Mouse (Mus musculus): ENCODE data around the gene Comp. TPM values are rescaled to one million over a fixed set of nuclear protein-coding genes. Genes with fewer than 3 reads are reported as not detected.

Gene Comp
- total and polyA plus RNA-seq, 3 experiments, result 5.1 to 11.5 (median 5.4) TPM

- TF ChIP-seq POLR2A (IDR thresholded peaks at IDR 0.05; ENCODE audit: insufficient read depth, low read depth, low read length), result no peak
- peak; percentile 36 for TF ChIP-seq CTCF (IDR thresholded peaks at IDR 0.05)
- Histone ChIP-seq H3K79me2 (replicated peaks; ENCODE audit: control insufficient read depth, insufficient read depth, low read length) (no peaks in the 10 kb centered on the region), H3K36me3 (ENCODE audit: control insufficient read depth, insufficient read depth, low read length) (no peaks in the 10 kb centered on the region), H3K4me1 (ENCODE audit: control insufficient read depth, insufficient read depth, low read length) (no peaks in the 10 kb centered on the region), H3K4me3 (no peak overlapping the region), H3K27ac (no peak overlapping the region), H3K9ac (ENCODE audit: low read depth, low read length) (no peak overlapping the region), H3K27me3 (ENCODE audit: control insufficient read depth, insufficient read depth, low read length) (no peaks in the 10 kb centered on the region)
- 62% methylated on average over 53 of the region's 53 CpGs for WGBS
- no peak for DNase-seq
- intact Hi-C loops (cut with DNase I), result no loop called here
Observed at GRCm38 (mm10) chr8:70330741-70331364, 42.5 kb upstream of the Comp start.

- no peaks in the 10 kb centered on the region for H3K36me3 ChIP-seq (ENCODE audit: control insufficient read depth, insufficient read depth, low read length)
Observed at GRCm38 (mm10) chr8:70331526-70331925, 41.8 kb upstream of the Comp start.

GRCm38 (mm10) chr8:70332070-70332877 is 41.1 kb upstream of the Comp start:
- Histone ChIP-seq H3K27me3 (ENCODE audit: control insufficient read depth, insufficient read depth, low read length) (no peaks in the 10 kb centered on the region), H3K4me3 (no peak overlapping the region), H3K79me2 (replicated peaks; ENCODE audit: control insufficient read depth, insufficient read depth, low read length) (no peaks in the 10 kb centered on the region), H3K27ac (no peak overlapping the region), H3K36me3 (ENCODE audit: control insufficient read depth, insufficient read depth, low read length) (no peaks in the 10 kb centered on the region), H3K9ac (ENCODE audit: low read depth, low read length) (no peak overlapping the region), H3K4me1 (ENCODE audit: control insufficient read depth, insufficient read depth, low read length) (no peaks in the 10 kb centered on the region)
- intact Hi-C loops (cut with DNase I), result no loop called here
- 52% methylated on average over 41 of the region's 41 CpGs for WGBS
- peak; percentile 55 to 75 for DNase-seq
- TF ChIP-seq CTCF (IDR thresholded peaks at IDR 0.05) (peak; percentile 89), EP300 (IDR thresholded peaks at IDR 0.05; ENCODE audit: insufficient read depth, low read depth, low read length) (no peak)

More at GRCm38 (mm10) chr8:70331526-70331925, 41.8 kb upstream of the Comp start:
- Histone ChIP-seq H3K4me3 (no peak overlapping the region), H3K79me2 (replicated peaks; ENCODE audit: control insufficient read depth, insufficient read depth, low read length) (no peaks in the 10 kb centered on the region), H3K27ac (no peak overlapping the region), H3K27me3 (ENCODE audit: control insufficient read depth, insufficient read depth, low read length) (no peaks in the 10 kb centered on the region), H3K4me1 (ENCODE audit: control insufficient read depth, insufficient read depth, low read length) (no peaks in the 10 kb centered on the region), H3K9ac (ENCODE audit: low read depth, low read length) (no peak overlapping the region)
- intact Hi-C loops (cut with DNase I), result no loop called here
- DNase-seq, result no peak
- WGBS, result 94% methylated on average over 19 of the region's 19 CpGs
- TF ChIP-seq POLR2A (IDR thresholded peaks at IDR 0.05; ENCODE audit: insufficient read depth, low read depth, low read length), result no peak
- no peak for TF ChIP-seq EP300 (IDR thresholded peaks at IDR 0.05; ENCODE audit: insufficient read depth, low read depth, low read length)
- TF ChIP-seq CTCF (IDR thresholded peaks at IDR 0.05), result no peak

DNA sequence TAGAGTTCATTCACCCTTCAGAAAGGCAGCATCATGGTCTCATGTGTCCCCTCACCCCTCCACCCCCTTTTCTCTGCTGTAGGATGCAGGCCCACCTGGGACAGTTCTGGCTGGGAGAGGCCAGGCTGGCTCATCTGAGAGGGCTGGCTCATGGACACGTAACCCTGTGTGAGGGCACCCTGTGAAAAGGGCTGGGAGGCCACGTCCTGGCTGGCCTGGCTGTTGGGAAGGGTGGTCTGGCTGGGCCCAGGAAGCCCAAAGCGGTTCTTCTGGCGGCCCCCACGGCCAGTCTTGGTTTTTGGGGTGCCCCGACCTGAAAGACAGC is 40.5 kb upstream of the Comp start:
- no peaks in the 10 kb centered on the region for H3K27me3 ChIP-seq (ENCODE audit: control insufficient read depth, insufficient read depth, low read length)
- H3K36me3 ChIP-seq (ENCODE audit: control insufficient read depth, insufficient read depth, low read length), result no peaks in the 10 kb centered on the region
- H3K9ac ChIP-seq (ENCODE audit: low read depth, low read length), result no peak overlapping the region
- 94% methylated on average over 6 of the region's 6 CpGs for WGBS
- no peak overlapping the region for H3K27ac ChIP-seq
- no peak overlapping the region for H3K4me3 ChIP-seq
- no peak for DNase-seq
- TF ChIP-seq CTCF (IDR thresholded peaks at IDR 0.05), result no peak
- no peak for TF ChIP-seq POLR2A (IDR thresholded peaks at IDR 0.05; ENCODE audit: insufficient read depth, low read depth, low read length)
- TF ChIP-seq EP300 (IDR thresholded peaks at IDR 0.05; ENCODE audit: insufficient read depth, low read depth, low read length), result no peak
- H3K79me2 ChIP-seq (replicated peaks; ENCODE audit: control insufficient read depth, insufficient read depth, low read length), result no peaks in the 10 kb centered on the region
- no peaks in the 10 kb centered on the region for H3K4me1 ChIP-seq (ENCODE audit: control insufficient read depth, insufficient read depth, low read length)
- intact Hi-C loops (cut with DNase I), result no loop called here

DNA sequence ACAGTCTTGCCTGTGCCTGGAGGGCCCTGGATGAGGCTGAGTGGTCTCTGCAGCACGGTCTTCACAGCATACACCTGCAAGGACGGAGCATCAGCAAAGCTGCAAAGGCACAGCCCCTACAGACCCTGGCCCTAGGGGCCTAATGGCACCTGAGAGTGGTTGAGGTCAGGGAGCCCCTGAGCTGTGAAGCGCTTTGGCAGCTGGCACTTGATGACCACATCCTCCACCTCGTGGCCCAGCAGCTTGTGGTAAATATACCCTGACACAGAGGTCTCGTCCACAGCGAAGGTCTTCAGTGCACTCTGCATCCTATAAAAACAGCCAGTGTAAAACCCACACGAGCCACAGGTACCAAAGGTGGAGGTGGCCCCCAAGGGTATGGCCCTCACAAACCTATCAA is 34.4 kb upstream of the Comp start:
- no peak for TF ChIP-seq EP300 (IDR thresholded peaks at IDR 0.05; ENCODE audit: insufficient read depth, low read depth, low read length)
- TF ChIP-seq CTCF (IDR thresholded peaks at IDR 0.05), result no peak
- no peak for TF ChIP-seq POLR2A (IDR thresholded peaks at IDR 0.05; ENCODE audit: insufficient read depth, low read depth, low read length)
- no peaks in the 10 kb centered on the region for H3K4me1 ChIP-seq (ENCODE audit: control insufficient read depth, insufficient read depth, low read length)
- H3K4me3 ChIP-seq, result no peak overlapping the region
- 84% methylated on average over 7 of the region's 7 CpGs for WGBS
- no peaks in the 10 kb centered on the region for H3K27me3 ChIP-seq (ENCODE audit: control insufficient read depth, insufficient read depth, low read length)
- no peak overlapping the region for H3K9ac ChIP-seq (ENCODE audit: low read depth, low read length)
- H3K79me2 ChIP-seq (replicated peaks; ENCODE audit: control insufficient read depth, insufficient read depth, low read length), result peaks cover 6% of the 10 kb centered on the region
- no peak for DNase-seq
- no peak overlapping the region for H3K27ac ChIP-seq
- intact Hi-C loops (cut with DNase I), result no loop called here
- H3K36me3 ChIP-seq (ENCODE audit: control insufficient read depth, insufficient read depth, low read length), result no peaks in the 10 kb centered on the region; the same call in 1 of the 2 replicates

DNA sequence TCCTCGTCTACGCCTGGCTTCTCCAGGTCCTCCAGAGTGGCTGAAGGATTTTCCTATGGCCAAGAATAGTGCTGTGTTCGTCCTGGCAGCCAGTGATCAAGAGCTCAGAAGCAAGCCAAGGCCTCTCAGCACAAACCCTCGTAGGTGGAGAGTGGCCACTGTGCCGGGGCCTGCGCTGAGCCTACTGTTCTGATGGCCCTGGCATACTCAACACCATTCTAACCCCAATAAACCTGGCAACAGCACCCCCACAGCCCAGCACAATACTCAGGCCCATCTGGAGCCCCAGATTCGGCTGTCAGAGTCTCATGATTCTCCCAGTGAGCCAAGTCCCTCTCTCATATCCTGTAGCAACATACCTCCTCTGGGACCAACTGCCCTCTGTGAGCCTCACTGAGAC is 32.7 kb upstream of the Comp start:
- Histone ChIP-seq H3K27me3 (ENCODE audit: control insufficient read depth, insufficient read depth, low read length) (no peaks in the 10 kb centered on the region), H3K9ac (ENCODE audit: low read depth, low read length) (no peak overlapping the region), H3K36me3 (ENCODE audit: control insufficient read depth, insufficient read depth, low read length) (no peaks in the 10 kb centered on the region; the same call in 1 of the 2 replicates), H3K4me1 (ENCODE audit: control insufficient read depth, insufficient read depth, low read length) (no peaks in the 10 kb centered on the region), H3K27ac (no peak overlapping the region), H3K4me3 (no peak overlapping the region), H3K79me2 (replicated peaks; ENCODE audit: control insufficient read depth, insufficient read depth, low read length) (peaks cover 8% of the 10 kb centered on the region)
- intact Hi-C loops (cut with DNase I), result no loop called here
- WGBS, result 66% methylated on average over 7 of the region's 7 CpGs
- no peak for DNase-seq
- no peak for TF ChIP-seq POLR2A (IDR thresholded peaks at IDR 0.05; ENCODE audit: insufficient read depth, low read depth, low read length)
- TF ChIP-seq CTCF (IDR thresholded peaks at IDR 0.05), result no peak
- no peak for TF ChIP-seq EP300 (IDR thresholded peaks at IDR 0.05; ENCODE audit: insufficient read depth, low read depth, low read length)
